Mouse (Mus musculus) C2C12 (cell line): ENCODE results near the gene Pitpnm1.

Experiments
- CEBPB ChIP-seq: IDR thresholded peaks from one replicate; pipeline ENCODE4 v1.6.1; 2011; ENCODE audit warnings: low read depth, mild to moderate bottlenecking, control low read depth, moderate library complexity
- CTCF ChIP-seq: IDR thresholded peaks from one replicate; pipeline ENCODE4 v1.5.1; 2011; ENCODE audit not compliant: control insufficient read depth, insufficient read depth, insufficient read length
- MAX ChIP-seq: IDR thresholded peaks from one replicate; pipeline ENCODE4 v1.6.1; 2011; ENCODE audit warnings: mild to moderate bottlenecking, control low read depth
- MYOG ChIP-seq: IDR thresholded peaks from one replicate; pipeline ENCODE4 v1.6.1; 2011; ENCODE audit not compliant: control insufficient read depth, insufficient read length; ENCODE audit errors: extremely low read depth
- USF1 ChIP-seq: IDR thresholded peaks from one replicate; pipeline ENCODE4 v1.6.1; 2011; ENCODE audit warnings: low read depth, mild to moderate bottlenecking, control low read depth, moderate library complexity

GRCm38 (mm10) chr19:4152445-4153231 lies 52.8 kb downstream of the Pitpnm1 start:
- no peak for TF ChIP-seq MAX
- TF ChIP-seq CTCF = no peak
- TF ChIP-seq MYOG = no peak
- no peak for TF ChIP-seq USF1
- TF ChIP-seq CEBPB = no peak
